Mouse (Mus musculus): ENCODE data around the gene Zfp719. TPM values are rescaled to one million over a fixed set of nuclear protein-coding genes. Genes with fewer than 3 reads are reported as not detected.

Zfp719 gene
- polyA plus RNA-seq, 1 experiment from 2014 or later, result 10.1 TPM

Other genes starting within 250 kb of the Zfp719 start
- 0.24 and 0.32 TPM in 2 replicates for gene Siglecf, start 228.3 kb upstream of the Zfp719 start, polyA plus RNA-seq (2015; fragmentation: Nextera tagmentation; extraction: Ambion mirVana)
- gene Siglecg, start 171.4 kb upstream of the Zfp719 start, polyA plus RNA-seq (2015; fragmentation: Nextera tagmentation; extraction: Ambion mirVana), result 0.28 and 0.30 TPM in 2 replicates
- 0.97 and 1.2 TPM in 2 replicates for gene Lim2, start 151.9 kb upstream of the Zfp719 start, polyA plus RNA-seq (2015; fragmentation: Nextera tagmentation; extraction: Ambion mirVana)
- gene Nkg7, start 142.5 kb upstream of the Zfp719 start, polyA plus RNA-seq (2015; fragmentation: Nextera tagmentation; extraction: Ambion mirVana), result 2.3 and 3.6 TPM in 2 replicates
- gene Cldnd2, start 138.8 kb upstream of the Zfp719 start, polyA plus RNA-seq (2015; fragmentation: Nextera tagmentation; extraction: Ambion mirVana), result 0.23 TPM in 1 of 2 replicates, not detected in the other
- 429 and 478 TPM in 2 replicates for gene Etfb, start 135.5 kb upstream of the Zfp719 start, polyA plus RNA-seq (2015; fragmentation: Nextera tagmentation; extraction: Ambion mirVana)
- gene Gm45233, start 135.5 kb upstream of the Zfp719 start, polyA plus RNA-seq (2015; fragmentation: Nextera tagmentation; extraction: Ambion mirVana), result 0.40 and 0.52 TPM in 2 replicates
- gene Vsig10l, start 116.5 kb upstream of the Zfp719 start, polyA plus RNA-seq (2015; fragmentation: Nextera tagmentation; extraction: Ambion mirVana), result 2.4 and 4.1 TPM in 2 replicates
- 0.38 and 0.56 TPM in 2 replicates for gene Iglon5, start 89.5 kb upstream of the Zfp719 start, polyA plus RNA-seq (2015; fragmentation: Nextera tagmentation; extraction: Ambion mirVana)
- gene 4931406B18Rik, start 73.7 kb upstream of the Zfp719 start, polyA plus RNA-seq (2015; fragmentation: Nextera tagmentation; extraction: Ambion mirVana), result not detected in 2 replicates
- gene Cd33, start 35.2 kb upstream of the Zfp719 start, polyA plus RNA-seq (2015; fragmentation: Nextera tagmentation; extraction: Ambion mirVana), result 1.8 and 1.9 TPM in 2 replicates
- gene Zfp658, start 17.4 kb upstream of the Zfp719 start, polyA plus RNA-seq (2015; fragmentation: Nextera tagmentation; extraction: Ambion mirVana), result 2.7 and 2.8 TPM in 2 replicates
- gene Zfp819, start 27.6 kb downstream of the Zfp719 start, polyA plus RNA-seq (2015; fragmentation: Nextera tagmentation; extraction: Ambion mirVana), result 0.09 TPM in 2 replicates
- gene Ceacam18, start 55.1 kb downstream of the Zfp719 start, polyA plus RNA-seq (2015; fragmentation: Nextera tagmentation; extraction: Ambion mirVana), result 4.7 and 5.2 TPM in 2 replicates
- 1.6 and 1.8 TPM in 2 replicates for gene Siglece, start 80.6 kb downstream of the Zfp719 start, polyA plus RNA-seq (2015; fragmentation: Nextera tagmentation; extraction: Ambion mirVana)
- 12.7 and 12.8 TPM in 2 replicates for gene Ctu1, start 92.4 kb downstream of the Zfp719 start, polyA plus RNA-seq (2015; fragmentation: Nextera tagmentation; extraction: Ambion mirVana)
- 0.15 TPM in 1 of 2 replicates, not detected in the other for gene Klk14, start 110.8 kb downstream of the Zfp719 start, polyA plus RNA-seq (2015; fragmentation: Nextera tagmentation; extraction: Ambion mirVana)
- gene Klk13, start 133.0 kb downstream of the Zfp719 start, polyA plus RNA-seq (2015; fragmentation: Nextera tagmentation; extraction: Ambion mirVana), result 0.18 and 0.60 TPM in 2 replicates
- not detected in 2 replicates for gene Klk12, start 189.3 kb downstream of the Zfp719 start, polyA plus RNA-seq (2015; fragmentation: Nextera tagmentation; extraction: Ambion mirVana)
- gene Klk11, start 195.0 kb downstream of the Zfp719 start, polyA plus RNA-seq (2015; fragmentation: Nextera tagmentation; extraction: Ambion mirVana), result 0.46 and 0.58 TPM in 2 replicates
- gene Klk10, start 201.4 kb downstream of the Zfp719 start, polyA plus RNA-seq (2015; fragmentation: Nextera tagmentation; extraction: Ambion mirVana), result 3.0 and 3.4 TPM in 2 replicates
- not detected in 2 replicates for gene Klk9, start 212.3 kb downstream of the Zfp719 start, polyA plus RNA-seq (2015; fragmentation: Nextera tagmentation; extraction: Ambion mirVana)
- gene Klk8, start 218.0 kb downstream of the Zfp719 start, polyA plus RNA-seq (2015; fragmentation: Nextera tagmentation; extraction: Ambion mirVana), result 14.5 and 15.1 TPM in 2 replicates
- not detected in 2 replicates for gene Klk7, start 231.7 kb downstream of the Zfp719 start, polyA plus RNA-seq (2015; fragmentation: Nextera tagmentation; extraction: Ambion mirVana)
- not detected in 2 replicates for gene Klk6, start 244.9 kb downstream of the Zfp719 start, polyA plus RNA-seq (2015; fragmentation: Nextera tagmentation; extraction: Ambion mirVana)

All from intestine, embryonic 15.5 days (tissue).